Mouse (Mus musculus) hindlimb bud, embryonic 11.5 days (tissue): ENCODE measurements around the gene Bcan.

Experiments used
- DNase-seq: peaks from one replicate; pipeline ENCODE4 v3.0.0-alpha.2; 2012; ENCODE audit warnings: low read depth, low spot score; ENCODE audit errors: extremely low spot score

The Bcan gene

DNA sequence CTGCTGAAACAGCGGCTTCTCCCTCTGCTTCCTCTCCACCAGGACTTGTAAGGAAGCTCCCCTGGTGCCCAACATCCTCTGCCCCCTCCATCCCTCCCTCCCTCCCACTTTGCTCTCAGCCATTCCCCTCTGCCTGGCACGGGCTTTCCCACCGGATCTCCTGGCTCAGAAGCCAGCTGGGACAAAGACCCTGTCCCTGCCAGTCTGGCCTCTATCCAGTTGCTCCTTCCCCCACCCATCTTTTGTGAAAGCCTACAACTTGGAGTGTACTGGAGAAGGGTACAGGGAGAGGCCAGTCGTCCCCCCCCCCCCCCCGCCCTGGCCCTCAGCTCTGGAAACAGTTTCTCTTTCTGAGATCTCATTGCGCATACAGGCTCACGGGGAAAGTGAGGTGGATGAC is 1.3 kb downstream of the Bcan start:
- DNase-seq = no peak

- DNase-seq = no peak
These were observed 2.9 kb downstream of the Bcan start for GRCm38 (mm10) chr3:87996971-87997614.

DNA sequence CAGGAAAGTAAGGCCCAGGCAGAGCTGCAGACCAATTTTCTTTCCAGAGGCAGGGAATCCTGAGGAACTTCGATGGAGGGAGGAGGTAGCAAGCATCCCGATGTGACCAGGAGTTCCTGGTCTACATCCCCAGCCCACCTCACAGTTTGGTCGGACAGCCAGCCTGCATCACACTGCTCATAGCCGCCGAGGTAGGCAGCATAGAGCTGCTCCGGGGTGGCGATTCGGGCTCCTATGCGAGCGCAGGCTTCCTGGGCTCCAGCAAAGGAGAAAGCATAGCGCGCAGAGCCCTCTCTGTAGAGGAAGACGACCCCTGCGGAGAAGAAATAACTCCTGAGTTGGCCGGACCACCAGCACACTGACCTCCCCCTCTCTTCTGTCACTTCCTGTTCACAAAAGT is 3.6 kb downstream of the Bcan start:
- no peak for DNase-seq

GRCm38 (mm10) chr3:87995331-87995730 is 4.7 kb downstream of the Bcan start:
- no peak for DNase-seq

GRCm38 (mm10) chr3:87993436-87993835 is 6.6 kb downstream of the Bcan start:
- no peak for DNase-seq

- DNase-seq = no peak
These were observed 10.1 kb downstream of the Bcan start for GRCm38 (mm10) chr3:87989935-87990334.

GRCm38 (mm10) chr3:87988068-87988467 is 12.0 kb downstream of the Bcan start:
- no peak for DNase-seq

DNA sequence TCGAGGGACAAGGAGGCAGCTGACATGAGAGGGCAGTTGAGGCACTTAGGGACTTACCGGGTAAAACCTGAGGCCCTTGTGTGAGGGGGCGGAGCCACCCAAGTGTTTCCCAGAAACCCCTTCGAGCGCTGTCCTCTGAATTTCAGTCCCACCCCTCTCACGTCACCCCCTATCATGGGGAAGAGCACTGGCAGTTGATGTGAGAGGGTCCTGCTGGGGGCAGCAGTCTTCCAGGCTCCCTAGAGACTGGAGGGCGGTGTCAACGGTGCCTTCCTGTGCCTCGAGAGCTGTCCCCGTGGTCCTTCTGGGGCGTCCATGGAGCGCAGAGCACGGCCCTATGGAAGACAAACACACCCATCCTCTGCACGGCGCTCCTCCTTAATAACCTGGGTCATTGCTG is 12.4 kb downstream of the Bcan start:
- DNase-seq = no peak

- peak; percentile 96 for DNase-seq
These were observed 13.2 kb downstream of the Bcan start for GRCm38 (mm10) chr3:87986868-87987267.

GRCm38 (mm10) chr3:87985505-87986320 is 14.3 kb downstream of the Bcan start:
- no peak for DNase-seq

DNA sequence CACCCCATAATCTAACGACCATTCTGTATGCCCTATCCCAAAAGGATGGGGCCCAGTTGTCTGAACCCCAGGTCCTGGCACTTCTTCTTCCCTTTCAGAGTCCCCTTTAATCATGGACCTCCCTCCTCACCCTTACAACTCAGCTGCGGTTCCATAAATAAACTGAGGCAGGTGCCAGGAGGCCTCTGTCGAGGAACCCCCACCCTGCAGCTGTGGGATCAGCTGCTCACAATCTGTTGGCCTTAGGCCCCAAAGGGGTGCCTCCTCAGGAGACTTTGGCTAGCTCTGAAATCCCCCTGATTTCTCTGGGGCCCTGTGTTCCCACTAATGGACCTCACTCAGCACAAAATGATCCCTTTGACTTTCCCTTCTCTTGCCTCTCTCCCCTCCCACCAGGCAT is 15.9 kb downstream of the Bcan start:
- no peak for DNase-seq

DNA sequence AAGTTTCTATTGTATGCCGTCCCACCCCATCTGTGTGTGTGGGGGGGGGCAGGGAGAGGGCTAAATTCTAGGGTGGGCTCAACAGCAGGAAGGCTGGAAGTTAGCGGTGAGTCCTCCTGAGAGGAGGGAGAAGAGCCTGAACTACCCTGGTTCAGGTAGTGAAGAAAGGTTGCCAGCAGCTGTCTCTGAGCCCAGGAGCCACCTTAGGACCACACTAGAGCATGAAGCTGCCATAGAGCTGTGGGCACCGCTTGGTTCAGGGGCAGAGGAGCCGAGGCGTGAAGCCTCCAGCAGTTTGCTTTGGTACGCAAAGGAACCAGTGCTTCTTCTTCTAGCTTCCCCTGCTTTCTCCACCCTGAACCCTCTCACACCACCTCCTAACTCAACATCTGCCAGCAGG is 16.4 kb downstream of the Bcan start:
- DNase-seq = no peak

DNA sequence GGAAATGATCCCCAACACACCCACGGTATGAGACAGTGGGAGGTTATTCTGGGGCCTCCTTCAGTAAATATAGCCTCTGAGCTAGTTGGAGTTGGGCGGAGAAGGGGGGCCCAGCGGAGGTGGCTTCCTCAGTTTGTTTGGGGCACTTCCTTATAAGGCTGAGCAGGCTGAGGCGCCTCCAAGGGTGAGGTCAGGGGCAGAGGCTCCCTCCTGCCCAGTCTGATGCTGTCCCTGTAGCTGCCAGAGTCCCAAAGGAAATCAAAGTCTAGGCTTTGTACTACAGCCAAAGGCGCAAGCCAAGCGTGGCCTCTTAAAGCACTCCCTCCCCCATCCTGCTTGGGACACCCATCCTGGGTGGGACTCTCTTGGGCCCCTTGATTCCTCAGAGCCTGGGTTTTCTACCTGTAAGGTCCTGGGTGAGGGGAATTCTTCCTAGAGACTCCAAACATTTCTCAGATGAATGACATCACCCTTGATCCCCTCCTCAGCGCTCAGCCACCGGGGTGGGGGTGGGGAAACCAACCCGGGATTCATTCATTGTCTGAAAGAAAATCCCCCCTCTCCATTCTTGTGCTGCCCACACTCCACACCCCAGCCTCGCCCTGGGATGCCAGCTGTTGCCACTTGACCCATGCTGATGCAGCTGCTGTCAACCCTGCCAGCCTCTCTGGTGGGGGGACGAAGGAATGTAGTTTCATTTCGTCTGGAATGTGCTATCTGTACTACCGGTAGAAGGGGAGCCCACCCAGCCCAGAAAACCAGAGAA is 17.0 kb downstream of the Bcan start:
- no peak for DNase-seq

- DNase-seq = no peak
These were observed 17.9 kb downstream of the Bcan start for GRCm38 (mm10) chr3:87981894-87982835.

GRCm38 (mm10) chr3:87981214-87981760 is 18.7 kb downstream of the Bcan start:
- no peak for DNase-seq

DNA sequence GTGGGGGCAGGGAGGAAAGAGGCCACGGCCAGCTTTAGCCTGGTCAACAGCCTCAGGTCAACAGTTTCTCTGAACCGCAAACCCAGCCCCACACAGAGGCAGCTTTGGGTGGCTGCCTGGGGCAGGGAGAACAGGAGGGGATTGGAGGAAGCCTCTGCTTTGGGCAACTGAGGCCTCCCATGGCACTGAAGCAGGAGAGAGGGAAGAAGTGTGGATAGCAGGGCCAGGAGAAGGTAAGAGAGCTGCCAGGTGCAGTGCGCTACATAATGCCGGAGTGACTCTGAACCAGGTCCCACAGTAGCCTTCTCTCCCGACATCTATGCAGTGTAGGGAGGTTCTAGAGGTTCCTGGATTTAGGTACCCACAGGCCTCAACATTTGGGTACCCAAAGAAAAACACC is 19.3 kb downstream of the Bcan start:
- DNase-seq = no peak

GRCm38 (mm10) chr3:87980085-87980484 is 19.9 kb downstream of the Bcan start:
- DNase-seq = no peak

- DNase-seq = no peak
These were observed 20.5 kb downstream of the Bcan start for GRCm38 (mm10) chr3:87979493-87979892.

GRCm38 (mm10) chr3:87974381-87974987 is 25.5 kb downstream of the Bcan start:
- no peak for DNase-seq
